ENCODE assay signal across 18 mouse cellular contexts in the genomic region with DNA sequence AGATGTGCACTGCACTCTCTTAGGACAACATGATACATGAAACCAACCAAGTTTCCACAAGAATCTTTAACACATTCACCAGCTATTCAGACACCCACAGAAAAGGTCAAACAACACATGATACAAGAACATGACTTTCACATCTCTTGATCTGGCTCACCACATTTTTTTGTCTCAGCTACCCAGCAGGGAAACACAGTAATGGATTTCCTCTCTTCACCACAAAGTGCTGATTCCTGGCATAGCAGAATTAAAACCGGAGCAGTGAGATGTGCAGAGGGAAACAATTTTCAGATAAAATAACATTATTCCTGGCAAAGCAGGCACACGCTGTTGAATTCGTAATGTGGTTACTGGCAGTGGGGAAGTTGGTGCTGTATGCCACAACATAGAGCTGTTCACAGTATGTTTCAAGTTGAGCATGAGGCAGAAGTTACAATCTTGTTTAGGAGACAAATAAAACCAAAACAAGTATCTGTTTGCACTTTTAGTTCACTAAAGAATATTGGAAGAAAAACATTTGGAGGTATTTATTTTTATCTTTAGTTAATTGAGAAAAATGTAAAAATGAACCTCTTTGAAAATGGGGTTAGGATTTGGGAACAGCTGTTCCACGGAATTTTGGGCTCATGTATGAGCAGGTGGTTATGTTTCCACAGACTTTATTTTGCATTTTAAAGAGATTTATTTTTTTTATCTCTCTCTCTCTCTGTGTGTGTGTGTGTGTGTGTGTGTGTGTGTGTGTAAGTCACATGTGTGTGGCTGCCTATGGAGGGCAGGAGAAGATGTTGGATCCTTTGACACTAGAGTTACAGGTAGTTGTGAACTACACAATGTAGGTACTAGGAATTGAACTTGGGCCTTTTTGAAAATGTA.
DNase-seq lines count a peak whose midpoint lies in the region; ATAC-seq and TF ChIP-seq lines count a peak whose summit lies in the region.
"Had no signal": no experiment of that assay in that cellular context is flagged by ENCODE, and none has a peak within 500 bp of the region (broad histone marks: within the 10 kb centered on the region; RNA-seq: fewer than 3 reads in every experiment).

No protein-coding gene starts in this region.

- no peaks in the 10 kb centered on the region for H3K36me3 ChIP-seq in midbrain, postnatal 0 days (ENCODE audit: insufficient read depth, low read length)
- H3K36me3 ChIP-seq: forebrain, embryonic 10.5 days; hindbrain, embryonic 10.5 days; midbrain, embryonic 12.5 days had no signal

- H3K27me3 ChIP-seq in midbrain, postnatal 0 days (ENCODE audit: insufficient read depth, low read length) = no peaks in the 10 kb centered on the region
- H3K27me3 ChIP-seq: midbrain, embryonic 12.5 days had no signal

- 0 out of 2 replicates have a peak, but pooled peaks cover 3% of the 10 kb centered on the region for H3K9me3 ChIP-seq in midbrain, postnatal 0 days (ENCODE audit: low read length)
- H3K9me3 ChIP-seq: forebrain, embryonic 10.5 days had no signal

- H3K9ac ChIP-seq in midbrain, postnatal 0 days (replicated peaks; ENCODE audit: low read length, poor library complexity, severe bottlenecking) = no peak overlapping the region
- H3K9ac ChIP-seq: midbrain, embryonic 12.5 days had no signal

- H3K4me2 ChIP-seq in midbrain, postnatal 0 days (ENCODE audit: low read depth, low read length, poor library complexity, severe bottlenecking) = no peak overlapping the region
- H3K4me2 ChIP-seq: midbrain, embryonic 12.5 days had no signal

- DNase-seq in layer of hippocampus, adult 11-12 months (ENCODE audit: low spot score) = peak; percentile 11
- DNase-seq in layer of hippocampus, adult 8-10 months (ENCODE audit: low spot score in 2 of 2) = no peak
- peak; percentile 20 for DNase-seq in 3T3-L1 (ENCODE audit: low read depth, low spot score)
- DNase-seq in brain, adult 2 months (ENCODE audit: low read depth, low spot score) = peak; percentile 31
- peak; percentile 1 for DNase-seq in induced T-regulatory cell, adult 2 months (ENCODE audit: low read depth)
- no peak for DNase-seq in embryo, embryonic 11 days
- no peak for DNase-seq in midbrain, postnatal 0 days (ENCODE audit: low spot score)
- DNase-seq in gastrocnemius, postnatal 4 days (ENCODE audit: low spot score in 2 of 2) = no peak
- DNase-seq: cerebellum, adult 9-11 months; heart, adult 11 months; kidney, adult 8-10 months; kidney, postnatal 36 days; liver; lung, adult 18-20 months; thymus, postnatal 25 days had no signal

- 74% methylated on average over 4 of the region's 4 CpGs for WGBS in midbrain, postnatal 0 days

- H3K27ac ChIP-seq in midbrain, postnatal 0 days (ENCODE audit: low read depth, low read length) = no peak overlapping the region
- H3K27ac ChIP-seq: forebrain, embryonic 10.5 days; hindbrain, embryonic 10.5 days; midbrain, embryonic 12.5 days had no signal

- no peak overlapping the region for H3K4me3 ChIP-seq in midbrain, postnatal 0 days (ENCODE audit: low read depth, low read length)
- H3K4me3 ChIP-seq: forebrain, embryonic 10.5 days; hindbrain, embryonic 10.5 days; midbrain, embryonic 12.5 days had no signal

- no peak for ATAC-seq in midbrain, postnatal 0 days (ENCODE audit: low FRiP score)

- no peak for TF ChIP-seq CTCF in midbrain, postnatal 0 days (IDR thresholded peaks at IDR 0.05)

- H3K4me1 ChIP-seq in midbrain, postnatal 0 days (ENCODE audit: insufficient read depth, low read length) = no peaks in the 10 kb centered on the region
- H3K4me1 ChIP-seq: forebrain, embryonic 10.5 days; hindbrain, embryonic 10.5 days; midbrain, embryonic 12.5 days had no signal

Comparison
In these comparisons a context has a peak if more than half of its experiments do, and no peak if none do; other contexts are left out.
1. DNase-seq: peak in layer of hippocampus, adult 11-12 months (single experiment), 3T3-L1 (single experiment), brain, adult 2 months (single experiment) and induced T-regulatory cell, adult 2 months (single experiment); none in layer of hippocampus, adult 8-10 months (0 of 2), embryo, embryonic 11 days (single experiment), midbrain, postnatal 0 days (single experiment) and gastrocnemius, postnatal 4 days (0 of 2).